Mouse (Mus musculus) CH12.LX (cell line): ENCODE data around the gene Lix1l. TPM values are rescaled to one million over a fixed set of nuclear protein-coding genes. Genes with fewer than 3 reads are reported as not detected.
A peak's percentile ranks its signal among the peaks of the same experiment; 100 is the strongest.
"Not testable (repeated sequence)": the region's sequence is repeated elsewhere in the genome, so short reads cannot be mapped to it uniquely, and the experiment has no call there.

Experiments
- DNase-seq: peaks from one replicate; pipeline ENCODE4 v3.0.0-alpha.2; 2013; ENCODE audit errors: extremely low read depth
- H3K27ac ChIP-seq: 2 replicates; pipeline ENCODE4 v1.5.1; 2012; ENCODE audit warnings: low read depth, mild to moderate bottlenecking, control low read depth, moderate library complexity; ENCODE audit not compliant: insufficient read depth
- H3K27me3 ChIP-seq: replicated peaks from 2 replicates; pipeline ENCODE3; 2012; ENCODE audit warnings: inconsistent platforms
- H3K36me3 ChIP-seq, 2 experiments: replicated peaks in 1 of 2; 2 replicates each; pipeline versions ENCODE3 to v1.6.1; 2012; ENCODE audit warnings: inconsistent platforms in 1 of 2, low read length in 1 of 2, mild to moderate bottlenecking in 1 of 2, mixed read lengths in 1 of 2, moderate library complexity in 1 of 2; ENCODE audit not compliant: control insufficient read depth in 1 of 2, insufficient read depth in 1 of 2
- H3K4me1 ChIP-seq, 2 experiments: 2 replicates each; pipeline ENCODE4 v1.6.1; 2012; ENCODE audit warnings: inconsistent platforms in 1 of 2, moderate library complexity in 1 of 2; ENCODE audit not compliant: insufficient read depth in 2 of 2, control insufficient read depth in 1 of 2
- H3K4me2 ChIP-seq: 2 replicates; pipeline ENCODE4 v1.6.1; 2012; ENCODE audit warnings: low read depth, mild to moderate bottlenecking, control low read depth; ENCODE audit not compliant: poor library complexity, insufficient read depth, severe bottlenecking
- H3K4me3 ChIP-seq, 3 experiments: fragments of 150-350 bp in 1 of 3; sonication (generic) in 1 of 3; replicated peaks in 1 of 3; 2 replicates each; pipeline versions ENCODE3 to v1.5.1; 2011 to 2012; ENCODE audit warnings: low read depth in 2 of 3, low read length in 2 of 3, mild to moderate bottlenecking in 2 of 3, moderate library complexity in 2 of 3, control low read depth in 1 of 3, improper control_type of control experiment in 1 of 3, inconsistent platforms in 1 of 3, mixed read lengths in 1 of 3; ENCODE audit not compliant: poor library complexity in 1 of 3
- H3K79me2 ChIP-seq: replicated peaks from 2 replicates; pipeline ENCODE4 v1.6.1; 2012; ENCODE audit warnings: mild to moderate bottlenecking, moderate library complexity; ENCODE audit not compliant: control insufficient read depth, poor library complexity, insufficient read depth, severe bottlenecking; ENCODE audit errors: extremely low read depth
- H3K9ac ChIP-seq: 2 replicates; pipeline ENCODE4 v1.6.1; 2012; ENCODE audit warnings: low read depth, mild to moderate bottlenecking, control low read depth, moderate library complexity; ENCODE audit not compliant: insufficient read depth
- H3K9me3 ChIP-seq: replicated peaks from 2 replicates; pipeline ENCODE3; 2012; ENCODE audit warnings: low read length, inconsistent platforms, mixed read lengths
- BHLHE40 ChIP-seq: IDR thresholded peaks from 2 replicates; pipeline ENCODE4 v1.6.1; 2011; ENCODE audit warnings: mild to moderate bottlenecking, low read depth, low read length, improper control_type of control experiment
- CHD2 ChIP-seq: IDR thresholded peaks from 2 replicates; pipeline ENCODE4 v1.6.1; 2011; ENCODE audit warnings: low read length, improper control_type of control experiment
- CTCF ChIP-seq, 2 experiments: IDR thresholded peaks in 1 of 2; conservative IDR thresholded peaks in 1 of 2; 2 replicates each; pipeline ENCODE4 v1.5.1; 2011 to 2012; ENCODE audit warnings: low read depth in 2 of 2, low read length in 2 of 2, improper control_type of control experiment in 1 of 2, inconsistent platforms in 1 of 2, mild to moderate bottlenecking in 1 of 2, moderate library complexity in 1 of 2
- E2F4 ChIP-seq: IDR thresholded peaks from 2 replicates; pipeline ENCODE4 v1.6.1; 2011; ENCODE audit warnings: low read depth, low read length, improper control_type of control experiment; ENCODE audit not compliant: insufficient replicate concordance
- ELF1 ChIP-seq: IDR thresholded peaks from 2 replicates; pipeline ENCODE4 v1.6.1; 2014; ENCODE audit warnings: low read depth, mild to moderate bottlenecking, inconsistent platforms, low read length, improper control_type of control experiment
- ETS1 ChIP-seq: conservative IDR thresholded peaks from 2 replicates; pipeline ENCODE4 v1.6.1; 2012; ENCODE audit warnings: low read depth, mild to moderate bottlenecking, inconsistent platforms, low read length, improper control_type of control experiment, moderate library complexity
- GABPA ChIP-seq: IDR thresholded peaks from 2 replicates; pipeline ENCODE4 v1.6.1; 2012; ENCODE audit warnings: low read depth, low read length, improper control_type of control experiment, inconsistent platforms; ENCODE audit not compliant: insufficient replicate concordance
- HCFC1 ChIP-seq: IDR thresholded peaks from 2 replicates; pipeline ENCODE4 v1.6.1; 2012; ENCODE audit warnings: low read depth, mild to moderate bottlenecking, inconsistent platforms, low read length, improper control_type of control experiment
- IRF4 ChIP-seq: IDR thresholded peaks from 2 replicates; pipeline ENCODE4 v1.6.1; 2014; ENCODE audit warnings: low read depth, mild to moderate bottlenecking, inconsistent platforms, low read length, improper control_type of control experiment
- JUN ChIP-seq: IDR thresholded peaks from 2 replicates; pipeline ENCODE4 v1.6.1; 2011; ENCODE audit warnings: low read depth, mild to moderate bottlenecking, low read length, improper control_type of control experiment, moderate library complexity; ENCODE audit not compliant: insufficient read depth
- KAT2A ChIP-seq: IDR thresholded peaks from 2 replicates; pipeline ENCODE4 v1.6.1; 2012; ENCODE audit warnings: low read length, improper control_type of control experiment, inconsistent platforms; ENCODE audit not compliant: insufficient replicate concordance
- MAFK ChIP-seq: IDR thresholded peaks from 2 replicates; pipeline ENCODE4 v1.6.1; 2011; ENCODE audit warnings: low read length, improper control_type of control experiment; ENCODE audit not compliant: insufficient replicate concordance
- MAZ ChIP-seq: IDR thresholded peaks from 2 replicates; pipeline ENCODE4 v1.6.1; 2012; ENCODE audit warnings: low read depth, mild to moderate bottlenecking, inconsistent platforms, low read length, improper control_type of control experiment, moderate library complexity
- MXI1 ChIP-seq: IDR thresholded peaks from 2 replicates; pipeline ENCODE4 v1.6.1; 2011; ENCODE audit warnings: mild to moderate bottlenecking, low read depth, low read length, improper control_type of control experiment
- MYC ChIP-seq: IDR thresholded peaks from 2 replicates; pipeline ENCODE4 v1.6.1; 2011; ENCODE audit warnings: low read depth, mild to moderate bottlenecking, improper control_type of control experiment, low read length
- POLR2A ChIP-seq: IDR thresholded peaks from 2 replicates; pipeline ENCODE4 v1.6.1; 2011; ENCODE audit warnings: low read depth, mild to moderate bottlenecking, improper control_type of control experiment, low read length
- POLR2AphosphoS2 ChIP-seq: IDR thresholded peaks from 2 replicates; pipeline ENCODE4 v1.6.1; 2011; ENCODE audit warnings: low read depth, low read length, improper control_type of control experiment
- RCOR1 ChIP-seq: conservative IDR thresholded peaks from 2 replicates; pipeline ENCODE4 v1.6.1; 2012; ENCODE audit warnings: low read depth, mild to moderate bottlenecking, inconsistent platforms, low read length, improper control_type of control experiment
- SIN3A ChIP-seq: IDR thresholded peaks from 2 replicates; pipeline ENCODE4 v1.6.1; 2012; ENCODE audit warnings: low read length, improper control_type of control experiment, inconsistent platforms
- TBP ChIP-seq: conservative IDR thresholded peaks from 2 replicates; pipeline ENCODE4 v1.6.1; 2011; ENCODE audit warnings: low read depth, low read length, improper control_type of control experiment
- UBTF ChIP-seq: IDR thresholded peaks from 2 replicates; pipeline ENCODE4 v1.6.1; 2012; ENCODE audit warnings: low read depth, mild to moderate bottlenecking, inconsistent platforms, low read length, improper control_type of control experiment, moderate library complexity
- ZC3H11A ChIP-seq: IDR thresholded peaks from 2 replicates; pipeline ENCODE4 v1.6.1; 2012; ENCODE audit warnings: low read depth, mild to moderate bottlenecking, inconsistent platforms, low read length, improper control_type of control experiment
- ZMIZ1 ChIP-seq: IDR thresholded peaks from 2 replicates; pipeline ENCODE4 v1.6.1; 2012; ENCODE audit warnings: low read depth, mild to moderate bottlenecking, inconsistent platforms, low read length, improper control_type of control experiment
- ZNF384 ChIP-seq: IDR thresholded peaks from 2 replicates; pipeline ENCODE4 v1.6.1; 2012; ENCODE audit warnings: low read depth, low read length, improper control_type of control experiment, inconsistent platforms
- dilution Hi-C: fragments of 300-500 bp; cut with MboI; formaldehyde crosslinking; loops from 2 replicates; pipeline ENCODE4 v1.14.3; 2020; ENCODE audit warnings: low sequenced_read_pairs; ENCODE audit not compliant: extremely low pct_unique_long_range_greater_than_20kb, extremely low pct_ligation_motif_present
- in situ Hi-C: fragments of 300-500 bp; cut with MboI; formaldehyde crosslinking; loops from 3 replicates; pipeline ENCODE4 v1.14.3; 2019; ENCODE audit warnings: low sequenced_read_pairs, low pct_ligation_motif_present, low pct_unique_long_range_greater_than_20kb, mixed read lengths
- polyA plus RNA-seq: library from polyadenylated mRNA; unstranded; fragments of >175 nt; gene quantifications from 2 replicates; pipeline ENCODE4 v1.2.1, GENCODE M21; 2012; ENCODE audit warnings: low read depth; ENCODE audit not compliant: insufficient read length
- total RNA-seq, 2 experiments: library from RNA; depleted of rRNA; stranded (reverse); fragments of 300-350 nt in 1 of 2; fragments of >200 nt in 1 of 2; gene quantifications; 2 replicates each; pipeline ENCODE4 v1.2.3; 2012 to 2014

The Lix1l gene
- total and polyA plus RNA-seq, 3 experiments = 4.0 to 4.6 (median 4.5) TPM

DNA sequence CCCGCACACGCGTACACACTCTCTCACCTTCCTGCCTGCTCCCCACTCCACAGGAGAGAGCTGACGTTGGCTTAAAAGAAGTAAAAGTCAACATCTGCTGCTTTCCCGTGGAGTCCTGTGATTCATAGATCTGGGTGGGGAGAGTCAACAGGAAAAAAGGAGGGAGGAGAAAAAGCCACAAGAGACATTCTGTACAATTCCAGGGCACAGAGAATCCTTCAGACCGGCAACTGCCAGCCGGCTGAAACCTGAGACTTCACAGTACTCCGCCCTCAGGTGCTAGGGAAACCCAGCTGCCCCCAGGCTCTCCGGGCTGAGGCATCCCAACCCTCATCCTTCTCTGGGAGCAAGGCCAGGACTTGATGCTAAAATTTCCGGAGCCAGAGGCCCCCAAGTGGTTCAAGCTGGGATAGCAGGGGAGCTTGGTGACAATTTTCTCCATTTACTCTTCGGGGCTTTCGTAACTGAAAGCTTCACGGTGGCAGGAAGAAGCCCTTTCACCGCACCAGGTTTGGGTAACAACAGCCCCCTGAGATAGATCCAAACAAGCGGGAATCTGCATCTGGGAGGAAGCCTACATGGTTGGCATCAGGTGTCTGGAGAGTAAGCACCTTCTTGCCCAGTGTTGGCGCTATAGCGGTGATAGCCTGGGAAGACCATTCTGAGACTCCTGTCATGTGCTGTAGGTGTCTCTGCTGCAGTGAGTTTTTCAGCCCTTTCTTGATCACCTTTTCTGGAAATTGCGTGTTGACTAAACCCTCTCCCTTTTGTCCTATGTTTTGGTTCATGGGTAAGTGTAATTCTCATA is 62.7 kb downstream of the Lix1l start (continued):
- TF ChIP-seq ZC3H11A (no peak), ELF1 (no peak), ETS1 (no peak), HCFC1 (no peak), CTCF (conservative IDR thresholded peaks at IDR 0.05 in 1 of 2, IDR thresholded peaks at IDR 0.05 in 1 of 2; ENCODE audit: low read depth in 2 of 2, low read length in 2 of 2) (peak; percentile 26 to 78; a peak in 3 of 4 replicates), RCOR1 (no peak), MXI1 (no peak), SIN3A (no peak), POLR2A (no peak), GABPA (no peak), BHLHE40 (no peak), UBTF (no peak), IRF4 (no peak)

DNA sequence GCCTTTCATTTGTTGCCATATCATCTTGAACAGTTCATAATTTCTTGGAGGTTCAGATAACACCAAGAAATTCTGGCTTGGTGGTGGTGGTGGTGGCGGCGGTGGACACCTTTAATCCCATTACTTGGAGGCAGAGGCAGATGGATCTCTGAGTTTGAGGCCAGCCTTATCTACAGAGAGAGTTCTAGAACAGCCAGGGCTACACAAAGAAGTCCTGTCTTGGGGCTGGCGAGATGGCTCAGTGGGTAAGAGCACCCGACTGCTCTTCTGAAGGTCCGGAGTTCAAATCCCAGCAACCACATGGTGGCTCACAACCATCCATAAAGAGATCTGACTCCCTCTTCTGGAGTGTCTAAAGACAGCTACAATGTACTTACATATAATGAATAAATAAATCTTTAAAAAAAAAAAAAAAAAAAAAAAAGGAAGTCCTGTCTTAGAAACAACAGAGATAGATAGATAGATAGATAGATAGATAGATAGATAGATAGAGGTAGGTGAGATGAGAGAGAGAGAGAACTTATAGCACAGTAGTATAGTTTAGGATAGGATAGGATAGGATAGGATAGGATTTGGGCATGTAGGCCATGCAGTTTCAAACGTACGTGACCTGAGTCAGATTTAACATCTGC is 64.9 kb downstream of the Lix1l start:
- H3K9me3 ChIP-seq, DNase-seq, dilution Hi-C loops, in situ Hi-C loops, H3K27ac ChIP-seq, H3K4me2 ChIP-seq, H3K36me3 ChIP-seq, H3K27me3 ChIP-seq, H3K79me2 ChIP-seq, H3K4me3 ChIP-seq, H3K9ac ChIP-seq: not testable (repeated sequence)
- peaks cover 5 to 30% of the 10 kb centered on the region in 2 experiments for H3K4me1 ChIP-seq

DNA sequence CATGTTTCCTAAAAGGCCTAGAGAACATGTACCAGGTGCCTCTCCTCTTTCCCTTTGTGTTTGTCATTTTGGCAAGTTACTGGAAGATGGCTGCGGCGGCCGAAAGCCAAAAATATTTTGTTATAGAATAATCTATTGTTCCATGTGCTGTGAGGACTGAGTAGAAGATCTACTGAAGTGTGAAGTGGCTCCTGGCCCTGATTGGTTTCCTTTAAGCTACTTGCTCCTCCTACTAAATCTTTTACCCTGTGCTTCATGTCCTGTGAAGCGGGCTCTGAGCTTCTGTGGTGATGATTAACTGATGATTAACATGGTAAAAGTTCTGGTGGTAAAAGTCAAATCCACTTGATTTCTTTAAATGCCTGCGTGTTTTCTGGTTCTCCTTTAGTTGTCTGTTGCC is 66.0 kb downstream of the Lix1l start:
- Histone ChIP-seq H3K79me2 (no peaks in the 10 kb centered on the region), H3K4me1 (peaks cover under 1 to 23% of the 10 kb centered on the region in 2 experiments), H3K9ac (no peak overlapping the region), H3K4me3 (no peak overlapping the region), H3K4me2 (no peak overlapping the region), H3K36me3 (peaks cover 0 to 4% of the 10 kb centered on the region in 2 experiments), H3K27me3 (peaks cover 12% of the 10 kb centered on the region), H3K27ac (no peak overlapping the region), H3K9me3 (no peaks in the 10 kb centered on the region)
- TF ChIP-seq GABPA (no peak), ZMIZ1 (no peak), MYC (no peak), TBP (no peak), E2F4 (no peak), UBTF (no peak), CHD2 (no peak), MAZ (no peak), MAFK (no peak), KAT2A (no peak), IRF4 (no peak), POLR2AphosphoS2 (no peak), MXI1 (no peak), JUN (no peak), SIN3A (no peak), ZNF384 (no peak), ZC3H11A (no peak)
- in situ Hi-C loops (no loop called here), dilution Hi-C loops (no loop called here)
- DNase-seq = no peak
